Mouse (Mus musculus) embryonic fibroblast, embryonic 13.5 days (primary cell): ENCODE results near the gene BC004004.

Source experiments
- CTCF ChIP-seq: IDR thresholded peaks from 2 replicates; pipeline ENCODE4 v1.5.1; 2011; ENCODE audit warnings: mild to moderate bottlenecking, control low read depth, low read length, moderate library complexity, borderline replicate concordance; ENCODE audit not compliant: insufficient read depth
- POLR2A ChIP-seq: IDR thresholded peaks from 2 replicates; pipeline ENCODE4 v1.6.1; 2011; ENCODE audit warnings: low read depth, mild to moderate bottlenecking, control low read depth, low read length, moderate library complexity

- no peak for TF ChIP-seq CTCF
- TF ChIP-seq POLR2A, result no peak; the same call in 1 of the 2 replicates
These were observed 78.6 kb downstream of the BC004004 start for GRCm38 (mm10) chr17:29347126-29347644.
